Mouse (Mus musculus): ENCODE measurements around the gene Rfx7. TPM values are rescaled to one million over a fixed set of nuclear protein-coding genes. Genes with fewer than 3 reads are reported as not detected.
A peak's percentile ranks its signal among the peaks of the same experiment; 100 is the strongest.

The Rfx7 gene
- polyA plus RNA-seq (2015; fragmentation: Nextera tagmentation; extraction: Ambion mirVana): 12.4 and 13.3 TPM in 2 replicates

- H3K9me3 ChIP-seq: no peaks in the 10 kb centered on the region
- H3K27ac ChIP-seq: peak within 1 kb of the TSS; percentile 99
- peak; percentile 90 for ATAC-seq (ENCODE audit: insufficient number of reproducible peaks, insufficient read depth, low FRiP score, low TSS enrichment, low read depth)
- H3K4me3 ChIP-seq: peak within 1 kb of the TSS; percentile 95
- H3K9ac ChIP-seq: peak within 1 kb of the TSS; percentile 95
- no peaks in the 10 kb centered on the region for H3K27me3 ChIP-seq
- peak within 1 kb of the TSS; percentile 67 for H3K4me2 ChIP-seq
- peaks cover 12% of the 10 kb centered on the region for H3K4me1 ChIP-seq
- no peaks in the 10 kb centered on the region for H3K36me3 ChIP-seq
- under 1% methylated on average over 18 of the region's 63 CpGs for WGBS
Observed at GRCm38 (mm10) chr9:72531996-72532380, at the start of gene Rfx7. Gene Rfx7 (plus strand): TSS chr9:72532240.

GRCm38 (mm10) chr9:72488523-72488922, 43.5 kb upstream of the Rfx7 start:
- no peaks in the 10 kb centered on the region for H3K9me3 ChIP-seq
- H3K36me3 ChIP-seq: peaks cover 24% of the 10 kb centered on the region
- H3K27me3 ChIP-seq: no peaks in the 10 kb centered on the region
- no peak overlapping the region for H3K27ac ChIP-seq
- H3K4me2 ChIP-seq: no peak overlapping the region
- H3K9ac ChIP-seq: no peak overlapping the region
- no peak overlapping the region for H3K4me3 ChIP-seq
- H3K4me1 ChIP-seq: peaks cover 13% of the 10 kb centered on the region
- ATAC-seq (ENCODE audit: insufficient number of reproducible peaks, insufficient read depth, low FRiP score, low TSS enrichment, low read depth): no peak

- no peak overlapping the region for H3K4me2 ChIP-seq
- H3K4me1 ChIP-seq: peaks cover 13% of the 10 kb centered on the region
- no peak overlapping the region for H3K9ac ChIP-seq
- H3K36me3 ChIP-seq: peaks cover 24% of the 10 kb centered on the region
- ATAC-seq (ENCODE audit: insufficient number of reproducible peaks, insufficient read depth, low FRiP score, low TSS enrichment, low read depth): no peak
- no peaks in the 10 kb centered on the region for H3K9me3 ChIP-seq
- 91% methylated on average over 5 of the region's 5 CpGs for WGBS
- no peaks in the 10 kb centered on the region for H3K27me3 ChIP-seq
- no peak overlapping the region for H3K4me3 ChIP-seq
- H3K27ac ChIP-seq: no peak overlapping the region
Observed at GRCm38 (mm10) chr9:72489131-72489530, 42.9 kb upstream of the Rfx7 start.

- Histone ChIP-seq H3K4me3 (peak overlapping the region; percentile 70), H3K4me2 (peak overlapping the region; percentile 78), H3K27ac (peak overlapping the region; percentile 89), H3K36me3 (peaks cover 9% of the 10 kb centered on the region), H3K4me1 (peaks cover 13% of the 10 kb centered on the region), H3K27me3 (no peaks in the 10 kb centered on the region), H3K9ac (peak overlapping the region; percentile 80), H3K9me3 (no peaks in the 10 kb centered on the region)
- under 1% methylated on average over 32 of the region's 32 CpGs for WGBS
- ATAC-seq (ENCODE audit: insufficient number of reproducible peaks, insufficient read depth, low FRiP score, low TSS enrichment, low read depth): peak; percentile 78; the same call in 1 of the 2 replicates
Observed at GRCm38 (mm10) chr9:72491559-72492193, 40.4 kb upstream of the Rfx7 start.

- 9% methylated on average over 6 of the region's 6 CpGs for WGBS
- peak within 1 kb of the TSS; percentile 89 for H3K27ac ChIP-seq
- H3K27me3 ChIP-seq: no peaks in the 10 kb centered on the region
- H3K4me1 ChIP-seq: peaks cover 13% of the 10 kb centered on the region
- peaks cover 4% of the 10 kb centered on the region for H3K36me3 ChIP-seq
- no peak for ATAC-seq (ENCODE audit: insufficient number of reproducible peaks, insufficient read depth, low FRiP score, low TSS enrichment, low read depth)
- peak within 1 kb of the TSS; percentile 78 for H3K4me2 ChIP-seq
- peak within 1 kb of the TSS; percentile 80 for H3K9ac ChIP-seq
- H3K4me3 ChIP-seq: peak within 1 kb of the TSS; percentile 70
- no peaks in the 10 kb centered on the region for H3K9me3 ChIP-seq
Observed at GRCm38 (mm10) chr9:72492194-72492565, 39.9 kb upstream of the Rfx7 start, which contains the start of gene Tex9. Gene Tex9 (minus strand): TSS chr9:72492212.

- Histone ChIP-seq H3K36me3 (no peaks in the 10 kb centered on the region), H3K27ac (no peak overlapping the region), H3K27me3 (no peaks in the 10 kb centered on the region), H3K4me1 (peaks cover 13% of the 10 kb centered on the region), H3K4me3 (no peak overlapping the region), H3K9ac (no peak overlapping the region), H3K9me3 (no peaks in the 10 kb centered on the region), H3K4me2 (no peak overlapping the region)
- WGBS: 84% methylated on average over 2 of the region's 2 CpGs
- ATAC-seq (ENCODE audit: insufficient number of reproducible peaks, insufficient read depth, low FRiP score, low TSS enrichment, low read depth): no peak
Observed at GRCm38 (mm10) chr9:72493465-72493864, 38.6 kb upstream of the Rfx7 start.

- H3K4me1 ChIP-seq: peaks cover 13% of the 10 kb centered on the region
- H3K4me3 ChIP-seq: no peak overlapping the region
- H3K27me3 ChIP-seq: no peaks in the 10 kb centered on the region
- no peak overlapping the region for H3K4me2 ChIP-seq
- H3K9ac ChIP-seq: no peak overlapping the region
- H3K27ac ChIP-seq: no peak overlapping the region
- no peaks in the 10 kb centered on the region for H3K36me3 ChIP-seq
- no peaks in the 10 kb centered on the region for H3K9me3 ChIP-seq
- WGBS: 69% methylated on average over 3 of the region's 3 CpGs
- ATAC-seq (ENCODE audit: insufficient number of reproducible peaks, insufficient read depth, low FRiP score, low TSS enrichment, low read depth): no peak
Observed at GRCm38 (mm10) chr9:72493984-72494685, 37.9 kb upstream of the Rfx7 start.

- Histone ChIP-seq H3K9ac (no peak overlapping the region), H3K27me3 (no peaks in the 10 kb centered on the region), H3K4me1 (peaks cover 5% of the 10 kb centered on the region), H3K4me3 (no peak overlapping the region), H3K27ac (no peak overlapping the region), H3K4me2 (no peak overlapping the region), H3K36me3 (no peaks in the 10 kb centered on the region), H3K9me3 (no peaks in the 10 kb centered on the region)
- no peak for ATAC-seq (ENCODE audit: insufficient number of reproducible peaks, insufficient read depth, low FRiP score, low TSS enrichment, low read depth)
- 65% methylated on average over 2 of the region's 2 CpGs for WGBS
Observed at GRCm38 (mm10) chr9:72496691-72497090, 35.3 kb upstream of the Rfx7 start.

GRCm38 (mm10) chr9:72497171-72497570, 34.9 kb upstream of the Rfx7 start:
- no peak overlapping the region for H3K4me3 ChIP-seq
- H3K36me3 ChIP-seq: no peaks in the 10 kb centered on the region
- no peak for ATAC-seq (ENCODE audit: insufficient number of reproducible peaks, insufficient read depth, low FRiP score, low TSS enrichment, low read depth)
- H3K27ac ChIP-seq: no peak overlapping the region
- H3K27me3 ChIP-seq: no peaks in the 10 kb centered on the region
- H3K9me3 ChIP-seq: no peaks in the 10 kb centered on the region
- H3K4me2 ChIP-seq: no peak overlapping the region
- WGBS: 62% methylated on average over 3 of the region's 3 CpGs
- H3K4me1 ChIP-seq: peaks cover 3% of the 10 kb centered on the region
- no peak overlapping the region for H3K9ac ChIP-seq

- no peaks in the 10 kb centered on the region for H3K27me3 ChIP-seq
- no peak overlapping the region for H3K4me3 ChIP-seq
- ATAC-seq (ENCODE audit: insufficient number of reproducible peaks, insufficient read depth, low FRiP score, low TSS enrichment, low read depth): no peak
- H3K9ac ChIP-seq: no peak overlapping the region
- no peak overlapping the region for H3K27ac ChIP-seq
- H3K4me1 ChIP-seq: no peaks in the 10 kb centered on the region
- no peaks in the 10 kb centered on the region for H3K9me3 ChIP-seq
- H3K36me3 ChIP-seq: no peaks in the 10 kb centered on the region
- no peak overlapping the region for H3K4me2 ChIP-seq
- WGBS: 55% methylated on average over 11 of the region's 11 CpGs
Observed at GRCm38 (mm10) chr9:72512229-72512981, 19.6 kb upstream of the Rfx7 start.

GRCm38 (mm10) chr9:72515366-72515765, 16.7 kb upstream of the Rfx7 start:
- no peaks in the 10 kb centered on the region for H3K36me3 ChIP-seq
- H3K27ac ChIP-seq: no peak overlapping the region
- H3K4me3 ChIP-seq: no peak overlapping the region
- H3K27me3 ChIP-seq: no peaks in the 10 kb centered on the region
- no peaks in the 10 kb centered on the region for H3K4me1 ChIP-seq
- H3K9ac ChIP-seq: no peak overlapping the region
- ATAC-seq (ENCODE audit: insufficient number of reproducible peaks, insufficient read depth, low FRiP score, low TSS enrichment, low read depth): no peak
- H3K9me3 ChIP-seq: no peaks in the 10 kb centered on the region
- H3K4me2 ChIP-seq: no peak overlapping the region

- Histone ChIP-seq H3K4me3 (no peak overlapping the region), H3K36me3 (no peaks in the 10 kb centered on the region), H3K4me2 (no peak overlapping the region), H3K9ac (no peak overlapping the region), H3K27me3 (no peaks in the 10 kb centered on the region), H3K9me3 (no peaks in the 10 kb centered on the region), H3K4me1 (no peaks in the 10 kb centered on the region), H3K27ac (no peak overlapping the region)
- no peak for ATAC-seq (ENCODE audit: insufficient number of reproducible peaks, insufficient read depth, low FRiP score, low TSS enrichment, low read depth)
Observed at GRCm38 (mm10) chr9:72519246-72519645, 12.8 kb upstream of the Rfx7 start.
